Mouse (Mus musculus): ENCODE measurements around the gene Nacc2.
A peak's percentile ranks its signal among the peaks of the same experiment; 100 is the strongest.

The Nacc2 gene

DNA sequence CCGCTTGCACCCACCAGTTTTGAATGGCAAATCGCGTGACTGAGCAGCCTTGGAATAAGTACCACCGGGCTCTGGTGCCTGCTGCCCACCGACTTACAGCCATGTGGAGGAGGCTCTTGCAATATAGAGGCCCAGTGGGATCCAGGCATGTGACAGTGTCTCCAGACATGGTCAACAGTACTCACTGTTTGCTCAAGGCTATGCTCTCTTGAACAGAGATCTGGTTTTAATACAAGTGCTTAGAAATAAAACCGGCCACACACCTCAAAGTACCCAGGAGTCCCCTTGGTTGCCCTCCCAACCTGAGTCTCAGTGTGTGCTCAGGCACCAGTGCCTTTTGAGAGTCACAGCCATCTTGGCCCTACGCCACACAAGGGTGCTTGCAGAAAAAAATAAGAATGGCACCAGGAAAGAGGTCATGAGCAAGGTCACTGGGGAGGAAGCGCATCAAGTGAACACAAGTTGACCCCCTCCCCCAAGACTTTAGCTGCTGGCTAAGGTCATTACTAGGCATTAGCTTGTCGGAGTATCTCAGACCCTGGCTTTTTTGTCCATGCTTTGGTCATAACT is at the start of gene Nacc2:
Nacc2 (minus strand) TSS at position 142 of the 570 bp plus-strand sequence.
- peak; percentile 49 for DNase-seq (ENCODE audit: low read depth)

- no peak for DNase-seq (ENCODE audit: low read depth)
These were observed 49.1 kb upstream of the Nacc2 start for GRCm38 (mm10) chr2:26172166-26172565.

GRCm38 (mm10) chr2:26170376-26170775 is 47.4 kb upstream of the Nacc2 start:
- DNase-seq (ENCODE audit: low read depth) = no peak

DNA sequence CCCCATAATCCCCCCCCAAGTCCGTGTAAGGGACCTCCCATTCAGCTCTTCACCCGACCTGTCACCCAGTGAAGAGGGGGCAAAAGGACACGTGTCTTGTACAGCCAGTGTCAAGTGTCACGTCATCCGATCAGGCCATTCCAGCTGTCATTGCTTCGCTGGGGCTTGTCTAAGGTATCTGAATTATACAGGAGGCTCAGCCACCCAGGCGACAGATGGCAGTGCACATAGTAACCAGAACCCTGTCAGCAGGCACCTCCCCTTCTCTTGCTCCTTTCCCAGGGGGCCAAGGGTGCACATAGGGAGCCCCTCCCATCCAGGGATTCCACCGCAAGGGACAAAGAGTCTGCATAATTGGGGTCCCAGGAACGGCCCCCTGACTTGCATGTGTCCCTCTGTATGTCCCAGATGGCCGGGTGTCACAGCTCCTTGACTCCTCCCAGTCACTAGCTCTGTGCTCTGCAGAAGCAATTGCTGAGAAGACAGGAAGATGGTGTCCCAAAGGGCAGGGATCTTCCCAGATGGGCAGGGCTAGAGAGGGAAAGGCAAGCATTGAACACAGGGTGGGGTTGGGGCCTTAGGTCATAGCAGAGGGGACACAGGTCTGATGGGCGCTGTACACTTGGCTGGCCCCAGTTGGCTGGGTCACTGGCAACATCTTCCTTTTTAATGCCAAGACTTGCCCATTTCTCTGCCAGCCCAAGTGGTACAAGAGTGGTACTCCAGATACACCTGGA is 46.0 kb upstream of the Nacc2 start:
- no peak for DNase-seq (ENCODE audit: low read depth)

- no peak for DNase-seq (ENCODE audit: low read depth)
These were observed 43.9 kb upstream of the Nacc2 start for GRCm38 (mm10) chr2:26166890-26167289.

DNA sequence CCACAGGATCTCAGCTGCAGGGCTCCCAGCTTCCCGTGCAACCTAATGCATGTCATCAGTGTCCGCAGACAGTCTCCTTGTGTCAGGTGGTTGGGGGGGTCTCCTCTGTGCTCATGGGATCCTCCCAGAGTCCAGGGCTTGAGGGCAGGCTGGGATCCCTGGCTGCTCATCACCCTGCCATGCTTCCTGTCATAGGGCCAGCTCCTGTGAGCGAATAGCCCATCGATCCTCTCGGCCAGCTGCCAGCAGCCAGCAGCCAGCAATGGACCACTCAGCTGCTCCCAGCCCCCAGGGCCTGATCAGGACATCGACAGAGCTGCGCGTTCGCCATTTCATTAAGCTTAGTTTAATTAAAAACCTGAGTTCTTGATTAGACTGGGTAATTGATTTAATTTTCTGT is 35.0 kb upstream of the Nacc2 start:
- DNase-seq (ENCODE audit: low read depth) = no peak

DNA sequence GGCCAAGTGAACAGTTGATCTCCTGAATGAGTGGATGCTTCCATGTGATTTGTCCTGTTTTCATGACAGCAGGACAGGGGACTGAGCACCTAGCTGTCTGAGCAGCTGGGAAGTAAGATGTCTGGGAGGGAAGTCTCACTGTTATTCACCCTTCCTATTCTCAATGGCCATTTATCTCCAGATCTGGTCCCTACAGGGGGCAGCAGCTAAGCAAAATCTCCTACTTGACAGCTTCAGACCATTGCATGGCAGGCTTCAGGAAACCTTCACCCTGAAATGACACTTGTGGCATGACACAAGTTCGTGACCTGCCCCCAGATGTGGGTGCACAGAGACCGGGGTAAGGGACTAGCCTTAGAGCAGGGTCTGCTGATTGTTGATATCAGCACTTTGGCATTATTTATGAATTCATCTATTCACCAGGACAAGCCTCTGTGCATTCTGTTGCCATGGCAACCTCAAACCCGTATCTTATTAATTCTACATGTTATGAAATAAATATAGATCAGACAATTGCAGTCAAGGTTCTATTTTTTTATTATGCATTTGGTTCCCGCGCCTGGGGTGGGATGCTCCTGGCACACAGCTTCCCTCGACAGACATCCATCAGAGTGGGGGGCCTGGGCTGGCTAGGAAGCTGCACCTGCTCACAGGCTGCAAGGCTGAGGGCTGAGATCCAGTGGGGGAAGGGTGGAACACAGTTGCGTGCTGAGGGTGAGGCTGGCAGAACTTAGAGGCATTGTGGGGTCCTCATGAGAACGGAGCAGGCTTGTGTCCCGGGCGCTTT is 33.4 kb upstream of the Nacc2 start:
- DNase-seq (ENCODE audit: low read depth) = peak; percentile 24

DNA sequence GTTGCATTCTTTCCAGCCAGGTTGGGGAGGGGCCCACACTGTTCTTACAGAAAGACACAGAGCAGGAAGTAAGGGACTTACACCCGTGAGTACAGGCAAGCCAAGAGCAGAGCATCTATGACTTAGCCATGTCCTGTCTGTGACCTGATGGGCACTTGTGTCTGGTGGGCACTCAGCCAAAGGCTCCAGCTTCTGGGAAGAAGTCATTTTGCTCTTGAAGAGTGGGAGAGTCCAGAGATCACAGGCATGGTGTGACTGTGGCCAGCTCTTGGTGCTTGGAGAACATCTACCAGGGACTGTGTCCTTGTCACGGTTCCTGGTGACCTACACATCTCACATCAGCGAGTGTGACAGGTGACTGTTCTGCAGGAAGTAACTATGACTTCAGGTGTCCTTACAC is 32.7 kb upstream of the Nacc2 start:
- no peak for DNase-seq (ENCODE audit: low read depth)

- DNase-seq (ENCODE audit: low read depth) = peak; percentile 28
These were observed 31.6 kb upstream of the Nacc2 start for GRCm38 (mm10) chr2:26154586-26154985.

DNA sequence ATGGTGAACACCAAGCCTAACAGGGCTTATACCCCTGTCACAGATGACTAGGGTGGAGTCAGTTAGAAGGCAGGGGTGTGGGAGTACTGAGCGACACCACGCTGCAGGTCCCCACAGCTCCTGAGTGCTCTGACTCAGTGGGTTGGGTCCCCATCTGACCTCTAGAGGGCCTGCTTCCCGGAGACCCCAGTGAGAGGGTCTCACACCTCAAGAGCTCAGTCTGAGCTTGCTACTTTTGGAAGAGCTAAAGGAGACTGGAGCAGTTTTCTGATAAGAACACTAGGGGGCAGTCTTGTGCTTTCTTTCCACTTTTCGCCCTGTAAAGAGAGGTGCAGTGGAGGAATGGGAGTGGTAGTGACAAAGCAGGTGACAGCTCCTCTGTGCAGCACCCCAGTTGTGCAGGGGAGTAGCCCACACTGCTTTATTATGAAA is 30.9 kb upstream of the Nacc2 start:
- peak; percentile 75 for DNase-seq (ENCODE audit: low read depth)

DNA sequence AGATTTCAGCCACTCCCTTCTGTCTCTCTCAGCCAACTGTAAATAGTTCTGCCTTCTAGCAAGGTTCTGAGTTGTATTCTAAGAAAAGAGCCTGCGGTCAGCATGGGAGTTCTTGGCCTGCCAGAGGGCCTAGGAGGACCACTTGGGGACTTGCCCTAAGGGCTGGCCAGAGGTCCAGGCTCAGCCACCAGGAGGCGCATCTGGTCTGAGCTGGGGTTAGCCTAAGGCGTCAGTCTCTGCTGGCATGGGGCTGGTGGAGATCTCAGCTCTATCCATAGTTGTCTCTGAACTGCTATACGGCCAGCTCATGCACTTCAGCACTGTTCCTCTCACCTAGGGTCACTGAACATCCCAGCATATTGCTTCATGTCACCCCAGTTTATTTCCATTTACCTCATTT is 30.3 kb upstream of the Nacc2 start:
- peak; percentile 77 for DNase-seq (ENCODE audit: low read depth)

- DNase-seq (ENCODE audit: low read depth) = no peak
These were observed 24.8 kb upstream of the Nacc2 start for GRCm38 (mm10) chr2:26147706-26148370.

GRCm38 (mm10) chr2:26146337-26147042 is 23.5 kb upstream of the Nacc2 start:
- no peak for DNase-seq (ENCODE audit: low read depth)

- no peak for DNase-seq (ENCODE audit: low read depth)
These were observed 22.1 kb upstream of the Nacc2 start for GRCm38 (mm10) chr2:26145113-26145512.

GRCm38 (mm10) chr2:26144331-26144730 is 21.3 kb upstream of the Nacc2 start:
- no peak for DNase-seq (ENCODE audit: low read depth)

- DNase-seq (ENCODE audit: low read depth) = no peak
These were observed 20.5 kb upstream of the Nacc2 start for GRCm38 (mm10) chr2:26143556-26143955.

GRCm38 (mm10) chr2:26142986-26143385 is 20.0 kb upstream of the Nacc2 start:
- DNase-seq (ENCODE audit: low read depth) = no peak

GRCm38 (mm10) chr2:26141893-26142635 is 19.0 kb upstream of the Nacc2 start:
- DNase-seq (ENCODE audit: low read depth) = peak; percentile 73

DNA sequence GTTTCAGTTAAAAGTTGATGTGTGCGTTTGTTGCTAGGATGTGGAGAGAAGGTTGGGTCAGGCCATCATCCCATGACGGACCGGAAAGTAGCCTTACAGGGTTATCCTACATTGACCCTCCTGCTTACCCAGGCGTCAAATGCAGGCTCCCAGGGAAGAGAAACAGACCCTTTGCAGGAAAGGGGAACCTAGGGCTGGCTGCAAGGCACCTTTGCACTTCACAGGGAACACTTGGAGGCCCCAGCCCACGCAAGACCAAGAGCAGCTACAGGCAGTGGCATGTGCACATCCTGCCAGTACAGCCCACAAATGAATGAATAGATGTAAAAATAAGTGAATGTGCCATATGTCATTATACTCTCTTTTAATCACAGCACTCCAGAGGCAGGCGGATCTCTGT is 17.9 kb upstream of the Nacc2 start:
- no peak for DNase-seq (ENCODE audit: low read depth)

- peak; percentile 99 for DNase-seq (ENCODE audit: low read depth)
These were observed 17.3 kb upstream of the Nacc2 start for GRCm38 (mm10) chr2:26140292-26140819.

All from 416B (cell line).